In genomic region chr11:60736491-60736890, GRCm38 (mm10) we compare ENCODE assay signal across 35 mouse cellular contexts.
"Had no signal": no experiment of that assay in that cellular context is flagged by ENCODE, and none has a peak within 500 bp of the region (broad histone marks: within the 10 kb centered on the region; RNA-seq: fewer than 3 reads in every experiment).

No protein-coding gene starts in this region.

- H3K27me3 ChIP-seq: heart, embryonic 12.5 days; heart, embryonic 13.5 days; heart, embryonic 15.5 days; hindbrain, embryonic 12.5 days; hindbrain, embryonic 13.5 days; hindbrain, embryonic 15.5 days; intestine, embryonic 15.5 days; kidney, embryonic 15.5 days had no signal

- DNase-seq: heart, postnatal 10 days; heart, postnatal 14 days; heart, postnatal 36 days; heart, postnatal 4 days; kidney, adult 11 months; kidney, adult 18-20 months; kidney, adult 2 months; kidney, adult 8-10 months; kidney, adult 9 months; kidney, postnatal 10 days; kidney, postnatal 14 days; kidney, postnatal 25 days; kidney, postnatal 36 days; kidney, postnatal 4 days; layer of hippocampus, adult 9-11 months; layer of hippocampus, postnatal 36 days had no signal

- H3K4me2 ChIP-seq: heart, embryonic 11.5 days; heart, embryonic 12.5 days; heart, embryonic 13.5 days; heart, embryonic 15.5 days; hindbrain, embryonic 12.5 days; hindbrain, embryonic 13.5 days; hindbrain, embryonic 14.5 days; hindbrain, embryonic 15.5 days; intestine, embryonic 15.5 days; kidney, embryonic 15.5 days had no signal

- H3K9ac ChIP-seq: heart, embryonic 12.5 days; heart, embryonic 13.5 days; heart, embryonic 15.5 days; hindbrain, embryonic 12.5 days; hindbrain, embryonic 13.5 days; hindbrain, embryonic 14.5 days; hindbrain, embryonic 15.5 days; intestine, embryonic 15.5 days; kidney, embryonic 15.5 days had no signal

- H3K27ac ChIP-seq: heart, embryonic 10.5 days; heart, embryonic 13.5 days; heart, embryonic 15.5 days; hindbrain, embryonic 10.5 days; hindbrain, embryonic 12.5 days; hindbrain, embryonic 13.5 days; hindbrain, embryonic 14.5 days; hindbrain, embryonic 15.5 days; hindbrain, postnatal 0 days; intestine, embryonic 15.5 days; kidney, embryonic 15.5 days; kidney, postnatal 0 days; layer of hippocampus, adult 2 months had no signal

- H3K4me1 ChIP-seq: heart, embryonic 15.5 days; hindbrain, embryonic 10.5 days; hindbrain, embryonic 12.5 days; hindbrain, embryonic 13.5 days; hindbrain, embryonic 15.5 days; intestine, embryonic 15.5 days; kidney, embryonic 15.5 days had no signal

- ATAC-seq: hindbrain, embryonic 16.5 days; hindbrain, postnatal 0 days; inflammation-experienced regulatory T-cells, adult 6 months; intestine, embryonic 15.5 days; intestine, embryonic 16.5 days; intestine, postnatal 0 days had no signal

- H3K9me3 ChIP-seq: heart, embryonic 10.5 days; heart, embryonic 12.5 days; heart, embryonic 13.5 days; heart, embryonic 15.5 days; hindbrain, embryonic 10.5 days; hindbrain, embryonic 12.5 days; hindbrain, embryonic 13.5 days; hindbrain, embryonic 15.5 days; intestine, embryonic 15.5 days; kidney, embryonic 15.5 days had no signal

- H3K4me3 ChIP-seq: heart, embryonic 10.5 days; heart, embryonic 12.5 days; heart, embryonic 13.5 days; heart, embryonic 15.5 days; hindbrain, embryonic 10.5 days; hindbrain, embryonic 12.5 days; hindbrain, embryonic 13.5 days; hindbrain, embryonic 15.5 days; intestine, embryonic 15.5 days; kidney, embryonic 15.5 days; layer of hippocampus, adult 2 months had no signal
